Mouse (Mus musculus): ENCODE measurements at regions not wholly inside any gene's neighbourhood (a gene's known extent, or its start where the extent isn't known, plus 50 kb on each side); places are given as distances from the start of the nearest gene placed in this dataset.

GRCm38 (mm10) chr5:112035426-112035825, 216.9 kb downstream of the Cryba4 start:
- TF ChIP-seq GATA1 (IDR thresholded peaks at IDR 0.05; ENCODE audit: low read length) (no peak), TAL1 (IDR thresholded peaks at IDR 0.05; ENCODE audit: low read length) (no peak)

All from erythroblast, embryonic 14.5 days (primary cell).